Mouse (Mus musculus) hindbrain, embryonic 11.5 days (tissue): ENCODE results near the gene Ier3. TPM values are rescaled to one million over a fixed set of nuclear protein-coding genes. Genes with fewer than 3 reads are reported as not detected.

Source experiments
- ATAC-seq: fragments of 200-750 bp; cut with Nextera tagmentation; 2 replicates; pipeline ENCODE4 v1.8.0; 2017; ENCODE audit warnings: mild to moderate bottlenecking, moderate TSS enrichment, moderate library complexity; ENCODE audit not compliant: low FRiP score
- DNase-seq: peaks from one replicate; pipeline ENCODE4 v3.0.0-alpha.2; 2015; ENCODE audit warnings: low spot score
- H3K27ac ChIP-seq: fragments of 300-500 bp; sonication (generic); 2 replicates; pipeline ENCODE4 v1.5.1; 2014; ENCODE audit warnings: mild to moderate bottlenecking, low read depth, low read length
- H3K27me3 ChIP-seq: fragments of 300-500 bp; sonication (generic); 2 replicates; pipeline ENCODE4 v1.6.1; 2014; ENCODE audit warnings: mild to moderate bottlenecking, low read length, moderate library complexity, mixed read lengths; ENCODE audit not compliant: control insufficient read depth, insufficient read depth
- H3K36me3 ChIP-seq: fragments of 300-500 bp; sonication (generic); 2 replicates; pipeline ENCODE4 v1.6.1; 2014; ENCODE audit warnings: mild to moderate bottlenecking, low read length, moderate library complexity, mixed read lengths; ENCODE audit not compliant: control insufficient read depth, insufficient read depth
- H3K4me1 ChIP-seq: fragments of 300-500 bp; sonication (generic); replicated peaks from 2 replicates; pipeline ENCODE4 v1.6.1; 2014; ENCODE audit warnings: low read length, mixed read lengths; ENCODE audit not compliant: control insufficient read depth, insufficient read depth
- H3K4me2 ChIP-seq: fragments of 300-500 bp; sonication (generic); replicated peaks from 2 replicates; pipeline ENCODE4 v1.6.1; 2014; ENCODE audit warnings: mild to moderate bottlenecking, low read depth, low read length
- H3K4me3 ChIP-seq: fragments of 300-500 bp; sonication (generic); 2 replicates; pipeline ENCODE4 v1.5.1; 2014; ENCODE audit warnings: low read depth, low read length
- H3K9ac ChIP-seq: fragments of 300-500 bp; sonication (generic); 2 replicates; pipeline ENCODE4 v1.6.1; 2014; ENCODE audit warnings: low read depth, low read length
- H3K9me3 ChIP-seq: fragments of 300-500 bp; sonication (generic); 2 replicates; pipeline ENCODE4 v1.6.1; 2016; ENCODE audit warnings: low read length; ENCODE audit not compliant: control insufficient read depth
- WGBS: fragments of 180-500 bp; shearing (Covaris S2); extraction: QIAGEN DNeasy Blood & Tissue Kit; methylation state at CpG from one replicate; pipeline ENCODE4 v1.1.7; 2014; 5-methylcytosine and 5-hydroxymethylcytosine counted together
- polyA plus RNA-seq: library from polyadenylated mRNA; unstranded; fragments of >200 nt; fragmentation: Nextera tagmentation; extraction: Ambion mirVana; gene quantifications from 2 replicates; pipeline ENCODE4 v1.2.1, GENCODE M21; 2014

Gene Ier3
- polyA plus RNA-seq, 1 experiment from 2014 or later, result 3.6 TPM

DNA sequence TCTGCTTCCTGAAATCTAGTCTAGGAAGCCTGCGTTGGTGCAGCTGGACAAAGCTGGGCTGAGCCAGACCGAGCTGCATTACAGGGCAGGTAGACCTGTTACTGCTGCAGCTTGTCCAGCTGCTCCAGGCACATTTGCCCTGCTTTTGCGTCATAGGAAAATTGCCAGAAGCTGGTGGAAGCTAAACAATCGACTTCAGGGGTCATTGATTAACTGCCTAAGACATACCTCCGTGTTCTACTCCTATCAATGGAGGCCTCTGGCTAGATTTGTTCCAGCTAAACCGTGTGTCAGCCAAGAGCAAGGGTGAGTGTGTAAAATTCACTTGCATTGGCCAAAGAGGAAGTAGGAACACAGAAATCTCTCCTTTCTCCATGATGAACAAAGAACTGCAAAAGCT is 6.8 kb upstream of the Ier3 start:
- Histone ChIP-seq H3K4me2 (no peak overlapping the region), H3K9ac (no peak overlapping the region), H3K27me3 (peaks cover 5% of the 10 kb centered on the region; the same call in 1 of the 2 replicates), H3K27ac (no peak overlapping the region), H3K4me1 (no peaks in the 10 kb centered on the region), H3K4me3 (no peak overlapping the region), H3K36me3 (no peaks in the 10 kb centered on the region), H3K9me3 (no peaks in the 10 kb centered on the region)
- DNase-seq (no peak), ATAC-seq (no peak)
- 66% methylated on average over 6 of the region's 6 CpGs for WGBS

GRCm38 (mm10) chr17:35815836-35816235 is 5.6 kb upstream of the Ier3 start:
- H3K9ac ChIP-seq, result no peak overlapping the region
- no peaks in the 10 kb centered on the region for H3K9me3 ChIP-seq
- no peaks in the 10 kb centered on the region for H3K36me3 ChIP-seq
- peaks cover 9% of the 10 kb centered on the region; the same call in 1 of the 2 replicates for H3K27me3 ChIP-seq
- H3K4me2 ChIP-seq, result no peak overlapping the region
- 69% methylated on average over 7 of the region's 7 CpGs for WGBS
- no peak overlapping the region for H3K4me3 ChIP-seq
- DNase-seq, result no peak
- no peak overlapping the region for H3K27ac ChIP-seq
- no peak for ATAC-seq
- no peaks in the 10 kb centered on the region for H3K4me1 ChIP-seq

GRCm38 (mm10) chr17:35816686-35817085 is 4.8 kb upstream of the Ier3 start:
- Histone ChIP-seq H3K9ac (no peak overlapping the region), H3K9me3 (no peaks in the 10 kb centered on the region), H3K27me3 (peaks cover 12% of the 10 kb centered on the region; the same call in 1 of the 2 replicates), H3K4me1 (0 out of 2 replicates have a peak, but pooled peaks cover 3% of the 10 kb centered on the region), H3K4me3 (no peak overlapping the region), H3K27ac (no peak overlapping the region), H3K4me2 (no peak overlapping the region), H3K36me3 (no peaks in the 10 kb centered on the region)
- ATAC-seq, result no peak
- WGBS, result 38% methylated on average over 9 of the region's 14 CpGs
- DNase-seq, result no peak

DNA sequence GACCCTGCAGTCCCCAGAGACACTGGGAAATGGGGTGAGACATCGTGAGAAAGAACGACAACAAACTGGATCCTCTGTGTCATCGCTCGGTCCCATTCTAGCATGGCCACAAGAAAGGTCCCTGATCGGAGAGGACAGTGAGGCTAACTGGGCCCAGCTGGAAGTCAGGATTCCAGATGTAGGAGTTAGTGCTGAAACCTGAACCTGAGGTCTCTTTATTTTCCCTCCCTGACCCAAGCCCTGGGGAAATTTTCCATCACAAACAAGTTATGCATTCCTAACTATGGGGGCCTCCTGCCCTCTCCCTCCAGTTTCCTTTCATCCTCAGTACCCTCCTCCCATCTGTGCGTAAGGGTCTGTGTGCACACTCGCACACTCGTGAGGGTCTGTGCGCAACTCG is 4.3 kb upstream of the Ier3 start:
- Histone ChIP-seq H3K4me2 (no peak overlapping the region), H3K4me1 (0 out of 2 replicates have a peak, but pooled peaks cover 3% of the 10 kb centered on the region), H3K9ac (no peak overlapping the region), H3K27ac (no peak overlapping the region), H3K27me3 (peaks cover 12% of the 10 kb centered on the region; the same call in 1 of the 2 replicates), H3K9me3 (no peaks in the 10 kb centered on the region), H3K4me3 (no peak overlapping the region), H3K36me3 (no peaks in the 10 kb centered on the region)
- DNase-seq (no peak), ATAC-seq (no peak)
- WGBS, result 47% methylated on average over 10 of the region's 10 CpGs

- H3K4me2 ChIP-seq, result no peak overlapping the region
- ATAC-seq, result no peak
Measured at GRCm38 (mm10) chr17:35820111-35820510, 1.4 kb upstream of the Ier3 start.

GRCm38 (mm10) chr17:35822564-35822963 is 1.1 kb downstream of the Ier3 start:
- H3K27me3 ChIP-seq, result peaks cover 12% of the 10 kb centered on the region; the same call in 1 of the 2 replicates
- ATAC-seq (peak; percentile 53), DNase-seq (no peak)
- 3% methylated on average over 11 of the region's 11 CpGs for WGBS
- 0 out of 2 replicates have a peak, but pooled peaks cover 3% of the 10 kb centered on the region for H3K4me1 ChIP-seq
- H3K4me3 ChIP-seq, result peak overlapping the region; percentile 58
- peak overlapping the region; percentile 13; the same call in 1 of the 2 replicates for H3K9ac ChIP-seq
- no peak overlapping the region for H3K27ac ChIP-seq
- H3K36me3 ChIP-seq, result no peaks in the 10 kb centered on the region
- peak overlapping the region; percentile 90 for H3K4me2 ChIP-seq
- H3K9me3 ChIP-seq, result no peaks in the 10 kb centered on the region

More at GRCm38 (mm10) chr17:35820111-35820510, 1.4 kb upstream of the Ier3 start:
- WGBS, result 85% methylated on average over 5 of the region's 5 CpGs
- Histone ChIP-seq H3K4me3 (no peak overlapping the region), H3K4me1 (0 out of 2 replicates have a peak, but pooled peaks cover 3% of the 10 kb centered on the region), H3K36me3 (no peaks in the 10 kb centered on the region), H3K27me3 (peaks cover 12% of the 10 kb centered on the region; the same call in 1 of the 2 replicates), H3K9ac (no peak overlapping the region), H3K27ac (no peak overlapping the region), H3K9me3 (no peaks in the 10 kb centered on the region)
- DNase-seq, result no peak

- DNase-seq (peak; percentile 91), ATAC-seq (peak; percentile 91)
- peak within 1 kb of the TSS; percentile 77 for H3K27ac ChIP-seq
- WGBS, result under 1% methylated on average over 44 of the region's 47 CpGs
- H3K4me1 ChIP-seq, result 0 out of 2 replicates have a peak, but pooled peaks cover 3% of the 10 kb centered on the region
- no peaks in the 10 kb centered on the region for H3K36me3 ChIP-seq
- peak within 1 kb of the TSS; percentile 90 for H3K4me2 ChIP-seq
- peak within 1 kb of the TSS; percentile 57 for H3K9ac ChIP-seq
- H3K4me3 ChIP-seq, result peak within 1 kb of the TSS; percentile 58
- no peaks in the 10 kb centered on the region for H3K9me3 ChIP-seq
- peaks cover 12% of the 10 kb centered on the region; the same call in 1 of the 2 replicates for H3K27me3 ChIP-seq
Measured at GRCm38 (mm10) chr17:35822964-35823937, 1.8 kb downstream of the Ier3 start, which contains the start of gene Flot1. Gene Flot1 (plus strand): TSS chr17:35823230.

DNA sequence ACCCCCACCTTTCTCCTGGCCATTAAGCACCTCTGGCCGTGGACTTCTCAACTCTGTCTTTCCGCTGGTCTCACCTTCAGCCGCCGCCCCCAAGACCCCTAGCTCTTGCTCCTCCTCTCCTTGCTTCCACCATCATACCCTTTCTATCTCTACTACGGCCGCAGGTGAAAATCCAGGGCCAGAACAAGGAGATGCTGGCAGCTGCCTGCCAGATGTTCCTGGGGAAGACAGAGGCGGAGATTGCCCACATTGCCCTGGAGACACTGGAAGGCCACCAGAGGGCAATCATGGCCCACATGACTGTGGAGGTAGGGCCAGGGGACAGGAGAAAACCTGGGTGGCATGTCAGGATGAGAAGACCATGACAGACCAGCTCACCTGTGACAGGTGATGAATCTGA is 2.9 kb downstream of the Ier3 start:
- Histone ChIP-seq H3K4me2 (no peak overlapping the region; the same call in 1 of the 2 replicates), H3K9me3 (no peaks in the 10 kb centered on the region), H3K4me1 (0 out of 2 replicates have a peak, but pooled peaks cover 3% of the 10 kb centered on the region), H3K27ac (no peak overlapping the region), H3K36me3 (no peaks in the 10 kb centered on the region), H3K4me3 (no peak overlapping the region), H3K9ac (no peak overlapping the region), H3K27me3 (peaks cover 10% of the 10 kb centered on the region; the same call in 1 of the 2 replicates)
- ATAC-seq (no peak), DNase-seq (no peak)
- WGBS, result 58% methylated on average over 7 of the region's 7 CpGs
